Mouse (Mus musculus) G1E (cell line): ENCODE results near the gene Krtcap2. TPM values are rescaled to one million over a fixed set of nuclear protein-coding genes. Genes with fewer than 3 reads are reported as not detected.

Source experiments
- ATAC-seq: 2 replicates; pipeline ENCODE4 v1.8.0; 2016; ENCODE audit warnings: mild to moderate bottlenecking; ENCODE audit not compliant: insufficient number of reproducible peaks, poor library complexity, low FRiP score, severe bottlenecking; ENCODE audit errors: extremely low read depth
- DNase-seq: peaks from one replicate; pipeline ENCODE4 v3.0.0; 2012; ENCODE audit warnings: low spot score
- H3K27me3 ChIP-seq: 2 replicates; pipeline ENCODE4 v1.6.1; 2012; ENCODE audit warnings: mild to moderate bottlenecking, low read length, inconsistent platforms; ENCODE audit not compliant: insufficient read depth
- H3K36me3 ChIP-seq: replicated peaks from 2 replicates; pipeline ENCODE3; 2012; ENCODE audit warnings: mild to moderate bottlenecking, inconsistent platforms
- H3K4me1 ChIP-seq: 2 replicates; pipeline ENCODE4 v1.6.1; 2012; ENCODE audit warnings: low read depth, low read length, inconsistent platforms, mixed read lengths; ENCODE audit not compliant: insufficient read depth
- H3K4me3 ChIP-seq: 2 replicates; pipeline ENCODE4 v1.5.1; 2012; ENCODE audit warnings: low read depth, mild to moderate bottlenecking, inconsistent platforms, low read length, moderate library complexity, mixed read lengths
- H3K9me3 ChIP-seq: replicated peaks from 2 replicates; pipeline ENCODE4 v1.6.1; 2012; ENCODE audit warnings: inconsistent platforms
- CTCF ChIP-seq: IDR thresholded peaks from 2 replicates; pipeline ENCODE4 v1.5.1; 2012; ENCODE audit warnings: low read depth, low read length, inconsistent platforms, mixed read lengths
- GATA1 ChIP-seq: IDR thresholded peaks from 2 replicates; pipeline ENCODE4 v1.6.1; 2012; ENCODE audit warnings: borderline replicate concordance, low read length, inconsistent platforms, mixed read lengths
- GATA2 ChIP-seq: IDR thresholded peaks from 2 replicates; pipeline ENCODE4 v1.6.1; 2012; ENCODE audit warnings: low read depth, low read length, inconsistent platforms, borderline replicate concordance
- POLR2AphosphoS5 ChIP-seq: IDR thresholded peaks from 2 replicates; pipeline ENCODE4 v1.6.1; 2012; ENCODE audit warnings: low read depth, low read length, inconsistent platforms; ENCODE audit not compliant: insufficient replicate concordance
- TAL1 ChIP-seq: conservative IDR thresholded peaks from 2 replicates; pipeline ENCODE4 v1.6.1; 2012; ENCODE audit warnings: low read depth, low read length, inconsistent platforms, mixed read lengths
- polyA plus RNA-seq: library from polyadenylated mRNA; stranded (reverse); fragments of >175 nt; gene quantifications from 2 replicates; pipeline ENCODE4 v1.2.3, GENCODE M21; 2012
- total RNA-seq, 2 experiments: library from RNA; stranded (forward) in 1 of 2; stranded (reverse) in 1 of 2; fragments of 200-1000 nt in 1 of 2; fragments of >200 nt in 1 of 2; fragmentation: Nextera tagmentation in 1 of 2; gene quantifications; 2 replicates each; pipeline ENCODE4 v1.2.3; 2014 to 2017

The Krtcap2 gene
- total and polyA plus RNA-seq, 3 experiments: 86.4 to 145 (median 132) TPM

DNA sequence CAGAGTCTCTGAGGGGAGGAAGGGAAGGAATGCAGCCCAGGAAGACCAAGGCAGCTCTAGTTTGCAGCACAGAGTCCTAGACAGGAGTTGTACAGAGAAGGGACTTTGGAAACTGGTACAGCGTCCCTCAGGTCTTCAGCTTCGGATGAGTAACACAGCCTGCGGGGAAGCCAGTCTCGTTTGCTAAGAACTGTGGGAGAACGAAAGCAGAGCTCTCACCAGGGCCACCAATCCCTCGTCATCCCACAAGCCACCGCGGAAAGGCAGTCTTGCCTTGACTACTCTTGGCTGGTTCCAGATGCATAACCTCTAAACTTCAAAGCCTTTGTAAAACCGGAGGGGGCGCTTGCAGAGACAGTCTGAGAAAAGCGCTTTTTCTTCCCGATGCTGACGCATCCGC lies 53.7 kb downstream of the Krtcap2 start:
- ATAC-seq: no peak
- H3K27me3 ChIP-seq: peaks cover 38% of the 10 kb centered on the region
- H3K9me3 ChIP-seq: no peaks in the 10 kb centered on the region
- H3K36me3 ChIP-seq: no peaks in the 10 kb centered on the region
- DNase-seq: no peak
- TF ChIP-seq CTCF (no peak), TAL1 (no peak), GATA1 (no peak), GATA2 (no peak), POLR2AphosphoS5 (no peak)
- H3K4me3 ChIP-seq: no peak overlapping the region
- no peaks in the 10 kb centered on the region for H3K4me1 ChIP-seq

Other genes with a start within 250 kb of the Krtcap2 start
Only the 20 nearest of the 29 such genes appear.
- not detected in 2 replicates for gene Gm43738, start 144.9 kb upstream of the Krtcap2 start, total RNA-seq (2014; fragmentation: Nextera tagmentation)
- not detected in 2 replicates for gene Gm43738, start 144.9 kb upstream of the Krtcap2 start, total RNA-seq (2017)
- gene Gm43738, start 144.9 kb upstream of the Krtcap2 start, polyA plus RNA-seq: 1.6 and 4.3 TPM in 2 replicates
- gene Fdps, start 144.0 kb upstream of the Krtcap2 start, total RNA-seq (2014; fragmentation: Nextera tagmentation): 59.4 and 73.1 TPM in 2 replicates
- gene Fdps, start 144.0 kb upstream of the Krtcap2 start, total RNA-seq (2017): 481 and 571 TPM in 2 replicates
- gene Fdps, start 144.0 kb upstream of the Krtcap2 start, polyA plus RNA-seq: 11.2 and 22.5 TPM in 2 replicates
- gene Pklr, start 109.8 kb upstream of the Krtcap2 start, total RNA-seq (2014; fragmentation: Nextera tagmentation): 36.9 and 51.2 TPM in 2 replicates
- gene Pklr, start 109.8 kb upstream of the Krtcap2 start, total RNA-seq (2017): 22.9 and 31.8 TPM in 2 replicates
- 37.7 and 80.3 TPM in 2 replicates for gene Pklr, start 109.8 kb upstream of the Krtcap2 start, polyA plus RNA-seq
- 0.53 TPM in 1 of 2 replicates, not detected in the other for gene Hcn3, start 85.8 kb upstream of the Krtcap2 start, total RNA-seq (2014; fragmentation: Nextera tagmentation)
- 0.27 and 0.41 TPM in 2 replicates for gene Hcn3, start 85.8 kb upstream of the Krtcap2 start, total RNA-seq (2017)
- 0.85 and 1.0 TPM in 2 replicates for gene Hcn3, start 85.8 kb upstream of the Krtcap2 start, polyA plus RNA-seq
- gene Clk2, start 81.2 kb upstream of the Krtcap2 start, total RNA-seq (2014; fragmentation: Nextera tagmentation): 130 and 131 TPM in 2 replicates
- 78.9 and 80.9 TPM in 2 replicates for gene Clk2, start 81.2 kb upstream of the Krtcap2 start, total RNA-seq (2017)
- 72.3 and 73.3 TPM in 2 replicates for gene Clk2, start 81.2 kb upstream of the Krtcap2 start, polyA plus RNA-seq
- gene Scamp3, start 68.5 kb upstream of the Krtcap2 start, total RNA-seq (2014; fragmentation: Nextera tagmentation): 123 and 135 TPM in 2 replicates
- 32.9 and 35.1 TPM in 2 replicates for gene Scamp3, start 68.5 kb upstream of the Krtcap2 start, total RNA-seq (2017)
- 168 and 234 TPM in 2 replicates for gene Scamp3, start 68.5 kb upstream of the Krtcap2 start, polyA plus RNA-seq
- 2.2 and 3.5 TPM in 2 replicates for gene Fam189b, start 62.8 kb upstream of the Krtcap2 start, total RNA-seq (2014; fragmentation: Nextera tagmentation)
- gene Fam189b, start 62.8 kb upstream of the Krtcap2 start, total RNA-seq (2017): 1.1 TPM in 2 replicates
- 11.9 and 14.8 TPM in 2 replicates for gene Fam189b, start 62.8 kb upstream of the Krtcap2 start, polyA plus RNA-seq
- gene Gba, start 43.0 kb upstream of the Krtcap2 start, total RNA-seq (2014; fragmentation: Nextera tagmentation): 30.1 and 36.1 TPM in 2 replicates
- 69.6 and 72.4 TPM in 2 replicates for gene Gba, start 43.0 kb upstream of the Krtcap2 start, total RNA-seq (2017)
- gene Gba, start 43.0 kb upstream of the Krtcap2 start, polyA plus RNA-seq: 3.0 and 6.0 TPM in 2 replicates
- gene Thbs3, start 30.8 kb upstream of the Krtcap2 start, total RNA-seq (2014; fragmentation: Nextera tagmentation): 1.5 and 2.4 TPM in 2 replicates
- gene Thbs3, start 30.8 kb upstream of the Krtcap2 start, total RNA-seq (2017): 3.1 and 3.4 TPM in 2 replicates
- 0.49 and 0.67 TPM in 2 replicates for gene Thbs3, start 30.8 kb upstream of the Krtcap2 start, polyA plus RNA-seq
- 42.6 and 54.5 TPM in 2 replicates for gene Mtx1, start 18.9 kb upstream of the Krtcap2 start, total RNA-seq (2014; fragmentation: Nextera tagmentation)
- gene Mtx1, start 18.9 kb upstream of the Krtcap2 start, total RNA-seq (2017): 82.5 and 100 TPM in 2 replicates
- gene Mtx1, start 18.9 kb upstream of the Krtcap2 start, polyA plus RNA-seq: 311 and 404 TPM in 2 replicates
- gene Muc1, start 16.9 kb upstream of the Krtcap2 start, total RNA-seq (2014; fragmentation: Nextera tagmentation): 0.34 TPM in 1 of 2 replicates, not detected in the other
- 0.06 and 0.16 TPM in 2 replicates for gene Muc1, start 16.9 kb upstream of the Krtcap2 start, total RNA-seq (2017)
- not detected in 2 replicates for gene Muc1, start 16.9 kb upstream of the Krtcap2 start, polyA plus RNA-seq
- 1.8 and 10.1 TPM in 2 replicates for gene Trim46, start 343 bp downstream of the Krtcap2 start, total RNA-seq (2014; fragmentation: Nextera tagmentation)
- gene Trim46, start 343 bp downstream of the Krtcap2 start, total RNA-seq (2017): 0.64 and 0.76 TPM in 2 replicates
- gene Trim46, start 343 bp downstream of the Krtcap2 start, polyA plus RNA-seq: 2.7 and 2.8 TPM in 2 replicates
- gene Dpm3, start 13.4 kb downstream of the Krtcap2 start, total RNA-seq (2014; fragmentation: Nextera tagmentation): 13.2 and 13.5 TPM in 2 replicates
- 47.7 and 54.5 TPM in 2 replicates for gene Dpm3, start 13.4 kb downstream of the Krtcap2 start, total RNA-seq (2017)
- gene Dpm3, start 13.4 kb downstream of the Krtcap2 start, polyA plus RNA-seq: 178 and 207 TPM in 2 replicates
- not detected in 2 replicates for gene Slc50a1, start 24.6 kb downstream of the Krtcap2 start, total RNA-seq (2014; fragmentation: Nextera tagmentation)
- 0.66 TPM in 1 of 2 replicates, not detected in the other for gene Slc50a1, start 24.6 kb downstream of the Krtcap2 start, total RNA-seq (2017)
- not detected in 2 replicates for gene Slc50a1, start 24.6 kb downstream of the Krtcap2 start, polyA plus RNA-seq
- gene Efna1, start 35.2 kb downstream of the Krtcap2 start, total RNA-seq (2014; fragmentation: Nextera tagmentation): not detected in 2 replicates
- 0.05 and 0.12 TPM in 2 replicates for gene Efna1, start 35.2 kb downstream of the Krtcap2 start, total RNA-seq (2017)
- gene Efna1, start 35.2 kb downstream of the Krtcap2 start, polyA plus RNA-seq: not detected in 2 replicates
- not detected in 2 replicates for gene Efna3, start 77.0 kb downstream of the Krtcap2 start, total RNA-seq (2014; fragmentation: Nextera tagmentation)
- gene Efna3, start 77.0 kb downstream of the Krtcap2 start, total RNA-seq (2017): 0.06 TPM in 1 of 2 replicates, not detected in the other
- gene Efna3, start 77.0 kb downstream of the Krtcap2 start, polyA plus RNA-seq: not detected in 2 replicates
- not detected in 2 replicates for gene Efna4, start 92.1 kb downstream of the Krtcap2 start, total RNA-seq (2014; fragmentation: Nextera tagmentation)
- gene Efna4, start 92.1 kb downstream of the Krtcap2 start, total RNA-seq (2017): 0.12 TPM in 1 of 2 replicates, not detected in the other
- not detected in 2 replicates for gene Efna4, start 92.1 kb downstream of the Krtcap2 start, polyA plus RNA-seq
- gene Adam15, start 104.0 kb downstream of the Krtcap2 start, total RNA-seq (2014; fragmentation: Nextera tagmentation): not detected in 2 replicates
- 0.17 and 1.4 TPM in 2 replicates for gene Adam15, start 104.0 kb downstream of the Krtcap2 start, total RNA-seq (2017)
- 0.05 and 0.10 TPM in 2 replicates for gene Adam15, start 104.0 kb downstream of the Krtcap2 start, polyA plus RNA-seq
- gene Dcst2, start 116.0 kb downstream of the Krtcap2 start, total RNA-seq (2014; fragmentation: Nextera tagmentation): not detected in 2 replicates
- gene Dcst2, start 116.0 kb downstream of the Krtcap2 start, total RNA-seq (2017): not detected in 2 replicates
- not detected in 2 replicates for gene Dcst2, start 116.0 kb downstream of the Krtcap2 start, polyA plus RNA-seq
- not detected in 2 replicates for gene Dcst1, start 119.3 kb downstream of the Krtcap2 start, total RNA-seq (2014; fragmentation: Nextera tagmentation)
- gene Dcst1, start 119.3 kb downstream of the Krtcap2 start, total RNA-seq (2017): 0.06 and 0.22 TPM in 2 replicates
- gene Dcst1, start 119.3 kb downstream of the Krtcap2 start, polyA plus RNA-seq: not detected in 2 replicates